Mouse (Mus musculus) intestine, embryonic 16.5 days (tissue): Measurements from ENCODE around the gene Isoc2a. TPM values are rescaled to one million over a fixed set of nuclear protein-coding genes. Genes with fewer than 3 reads are reported as not detected.

ENCODE experiments used
- ATAC-seq: fragments of 200-750 bp; cut with Nextera tagmentation; 2 replicates; pipeline ENCODE4 v1.8.0; 2017; ENCODE audit warnings: moderate TSS enrichment, moderate library complexity
- H3K27ac ChIP-seq: fragments of 300-500 bp; sonication (generic); 2 replicates; pipeline ENCODE4 v1.5.1; 2014; ENCODE audit warnings: mild to moderate bottlenecking, low read length
- H3K27me3 ChIP-seq: fragments of 300-500 bp; sonication (generic); replicated peaks from 2 replicates; pipeline ENCODE4 v1.6.1; 2014; ENCODE audit warnings: low read length, control low read depth, mixed read lengths; ENCODE audit not compliant: control insufficient read depth, insufficient read depth
- H3K36me3 ChIP-seq: fragments of 300-500 bp; sonication (generic); 2 replicates; pipeline ENCODE4 v1.6.1; 2014; ENCODE audit warnings: low read length, control low read depth; ENCODE audit not compliant: control insufficient read depth, insufficient read depth
- H3K4me1 ChIP-seq: fragments of 300-500 bp; sonication (generic); 2 replicates; pipeline ENCODE4 v1.6.1; 2014; ENCODE audit warnings: low read length, control low read depth, mixed read lengths; ENCODE audit not compliant: control insufficient read depth, insufficient read depth
- H3K4me2 ChIP-seq: fragments of 300-500 bp; sonication (generic); 2 replicates; pipeline ENCODE4 v1.6.1; 2014; ENCODE audit warnings: low read depth, low read length, control low read depth
- H3K4me3 ChIP-seq: fragments of 300-500 bp; sonication (generic); 2 replicates; pipeline ENCODE4 v1.5.1; 2014; ENCODE audit warnings: mild to moderate bottlenecking, low read length
- H3K9ac ChIP-seq: fragments of 300-500 bp; sonication (generic); 2 replicates; pipeline ENCODE4 v1.6.1; 2014; ENCODE audit warnings: low read depth, low read length
- H3K9me3 ChIP-seq: fragments of 300-500 bp; sonication (generic); 2 replicates; pipeline ENCODE4 v1.6.1; 2016; ENCODE audit warnings: low read length, control low read depth; ENCODE audit not compliant: control insufficient read depth
- WGBS: fragments of 180-500 bp; shearing (Covaris S2); extraction: QIAGEN DNeasy Blood & Tissue Kit; methylation state at CpG from one replicate; pipeline ENCODE4 v1.1.7; 2014; 5-methylcytosine and 5-hydroxymethylcytosine counted together
- polyA plus RNA-seq: library from polyadenylated mRNA; unstranded; fragments of >200 nt; fragmentation: Nextera tagmentation; extraction: Ambion mirVana; gene quantifications from 2 replicates; pipeline ENCODE4 v1.2.1, GENCODE M21; 2015

The Isoc2a gene
- polyA plus RNA-seq, 1 experiment from 2014 or later, result 1.4 TPM

- Histone ChIP-seq H3K9ac (no peak overlapping the region), H3K4me2 (no peak overlapping the region), H3K9me3 (no peaks in the 10 kb centered on the region), H3K4me3 (no peak overlapping the region), H3K27ac (no peak overlapping the region), H3K36me3 (no peaks in the 10 kb centered on the region), H3K27me3 (no peaks in the 10 kb centered on the region), H3K4me1 (peaks cover 18% of the 10 kb centered on the region)
- ATAC-seq, result no peak
- WGBS, result 64% methylated on average over 5 of the region's 5 CpGs
Observed at GRCm38 (mm10) chr7:4912248-4912647, 35.3 kb downstream of the Isoc2a start.

- Histone ChIP-seq H3K4me1 (peaks cover 18% of the 10 kb centered on the region), H3K9me3 (no peaks in the 10 kb centered on the region), H3K36me3 (peaks cover 13% of the 10 kb centered on the region), H3K4me2 (peak within 1 kb of the TSS; percentile 87), H3K27me3 (no peaks in the 10 kb centered on the region), H3K27ac (peak within 1 kb of the TSS; percentile 96), H3K9ac (peak within 1 kb of the TSS; percentile 85), H3K4me3 (peak within 1 kb of the TSS; percentile 69)
- ATAC-seq, result peak; percentile 91
- under 1% methylated on average over 56 of the region's 56 CpGs for WGBS
Observed at GRCm38 (mm10) chr7:4915007-4915665, 38.2 kb downstream of the Isoc2a start, which contains the start of gene Zfp628. Zfp628 (plus strand) TSS chr7:4915217.

GRCm38 (mm10) chr7:4915669-4916416 lies 38.9 kb downstream of the Isoc2a start:
- no peaks in the 10 kb centered on the region for H3K9me3 ChIP-seq
- H3K9ac ChIP-seq, result peak overlapping the region; percentile 85
- no peaks in the 10 kb centered on the region for H3K27me3 ChIP-seq
- peak overlapping the region; percentile 96 for H3K27ac ChIP-seq
- peak; percentile 66 for ATAC-seq
- H3K36me3 ChIP-seq, result peaks cover 20% of the 10 kb centered on the region
- H3K4me2 ChIP-seq, result peak overlapping the region; percentile 87
- H3K4me1 ChIP-seq, result peaks cover 18% of the 10 kb centered on the region
- 14% methylated on average over 14 of the region's 14 CpGs for WGBS
- peak overlapping the region; percentile 69 for H3K4me3 ChIP-seq

- ATAC-seq, result no peak
- H3K36me3 ChIP-seq, result peaks cover 21% of the 10 kb centered on the region
- peaks cover 19% of the 10 kb centered on the region for H3K4me1 ChIP-seq
- no peak overlapping the region for H3K4me2 ChIP-seq
- H3K4me3 ChIP-seq, result no peak overlapping the region
- no peak overlapping the region for H3K27ac ChIP-seq
- no peak overlapping the region for H3K9ac ChIP-seq
- H3K27me3 ChIP-seq, result no peaks in the 10 kb centered on the region
- WGBS, result 86% methylated on average over 2 of the region's 2 CpGs
- H3K9me3 ChIP-seq, result no peaks in the 10 kb centered on the region
Observed at GRCm38 (mm10) chr7:4917494-4917893, 40.5 kb downstream of the Isoc2a start.

GRCm38 (mm10) chr7:4918681-4919080 lies 41.7 kb downstream of the Isoc2a start:
- Histone ChIP-seq H3K4me3 (no peak overlapping the region), H3K9me3 (no peaks in the 10 kb centered on the region), H3K4me2 (no peak overlapping the region), H3K27ac (no peak overlapping the region), H3K9ac (no peak overlapping the region), H3K4me1 (peaks cover 31% of the 10 kb centered on the region), H3K27me3 (no peaks in the 10 kb centered on the region), H3K36me3 (peaks cover 21% of the 10 kb centered on the region)
- WGBS, result 94% methylated on average over 15 of the region's 15 CpGs
- ATAC-seq, result no peak

GRCm38 (mm10) chr7:4919096-4919495 lies 42.1 kb downstream of the Isoc2a start:
- peaks cover 35% of the 10 kb centered on the region for H3K4me1 ChIP-seq
- no peaks in the 10 kb centered on the region for H3K9me3 ChIP-seq
- 84% methylated on average over 21 of the region's 21 CpGs for WGBS

GRCm38 (mm10) chr7:4919971-4920370 lies 43.0 kb downstream of the Isoc2a start:
- Histone ChIP-seq H3K9me3 (no peaks in the 10 kb centered on the region), H3K27ac (no peak overlapping the region), H3K4me1 (peaks cover 36% of the 10 kb centered on the region), H3K27me3 (no peaks in the 10 kb centered on the region), H3K36me3 (peaks cover 21% of the 10 kb centered on the region), H3K9ac (no peak overlapping the region), H3K4me2 (no peak overlapping the region), H3K4me3 (no peak overlapping the region)
- no peak for ATAC-seq
- WGBS, result 91% methylated on average over 21 of the region's 21 CpGs

More at GRCm38 (mm10) chr7:4919096-4919495, 42.1 kb downstream of the Isoc2a start:
- Histone ChIP-seq H3K4me3 (no peak overlapping the region), H3K36me3 (peaks cover 21% of the 10 kb centered on the region), H3K9ac (no peak overlapping the region), H3K27me3 (no peaks in the 10 kb centered on the region), H3K4me2 (no peak overlapping the region), H3K27ac (no peak overlapping the region)
- ATAC-seq, result no peak

GRCm38 (mm10) chr7:4920496-4920895 lies 43.5 kb downstream of the Isoc2a start:
- peaks cover 21% of the 10 kb centered on the region for H3K36me3 ChIP-seq
- H3K9ac ChIP-seq, result 0 out of 2 replicates have a peak overlapping the region, but pooled peaks have one; percentile 4
- H3K9me3 ChIP-seq, result no peaks in the 10 kb centered on the region
- no peak overlapping the region for H3K4me3 ChIP-seq
- 92% methylated on average over 19 of the region's 19 CpGs for WGBS
- no peak for ATAC-seq
- peaks cover 40% of the 10 kb centered on the region for H3K4me1 ChIP-seq
- no peak overlapping the region; the same call in 1 of the 2 replicates for H3K27ac ChIP-seq
- no peak overlapping the region for H3K4me2 ChIP-seq
- H3K27me3 ChIP-seq, result no peaks in the 10 kb centered on the region

- no peaks in the 10 kb centered on the region for H3K9me3 ChIP-seq
- no peak for ATAC-seq
- no peak overlapping the region for H3K4me3 ChIP-seq
- no peaks in the 10 kb centered on the region for H3K27me3 ChIP-seq
- H3K36me3 ChIP-seq, result peaks cover 21% of the 10 kb centered on the region
- 0 out of 2 replicates have a peak overlapping the region, but pooled peaks have one; percentile 4 for H3K9ac ChIP-seq
- peak overlapping the region; percentile 66 for H3K27ac ChIP-seq
- WGBS, result 63% methylated on average over 23 of the region's 23 CpGs
- peaks cover 43% of the 10 kb centered on the region for H3K4me1 ChIP-seq
- no peak overlapping the region for H3K4me2 ChIP-seq
Observed at GRCm38 (mm10) chr7:4920976-4921823, 44.2 kb downstream of the Isoc2a start.
